Mouse (Mus musculus) MEL (cell line): ENCODE data around the gene Wipf3.

ENCODE experiments used
- BHLHE40 ChIP-seq: IDR thresholded peaks from 2 replicates; pipeline ENCODE4 v1.6.1; 2012; ENCODE audit warnings: low read depth, mild to moderate bottlenecking, inconsistent platforms, low read length, improper control_type of control experiment, borderline replicate concordance
- CTCF ChIP-seq, 3 experiments: IDR thresholded peaks in 2 of 3; conservative IDR thresholded peaks in 1 of 3; 2 replicates each; pipeline ENCODE4 v1.5.1; 2011 to 2012; ENCODE audit warnings: low read length in 3 of 3, low read depth in 2 of 3, mild to moderate bottlenecking in 2 of 3, improper control_type of control experiment in 1 of 3, inconsistent platforms in 1 of 3, mixed read lengths in 1 of 3, moderate library complexity in 1 of 3; ENCODE audit not compliant: control insufficient read depth in 1 of 3, insufficient read depth in 1 of 3, poor library complexity in 1 of 3, severe bottlenecking in 1 of 3
- MAX ChIP-seq: IDR thresholded peaks from 2 replicates; pipeline ENCODE4 v1.6.1; 2011; ENCODE audit warnings: low read length, improper control_type of control experiment
- MEF2A ChIP-seq: IDR thresholded peaks from 2 replicates; pipeline ENCODE4 v1.6.1; 2014; ENCODE audit warnings: low read depth, mild to moderate bottlenecking, inconsistent platforms, low read length, improper control_type of control experiment; ENCODE audit not compliant: poor library complexity, insufficient replicate concordance, severe bottlenecking; ENCODE audit errors: extremely low read depth
- POLR2A ChIP-seq, 2 experiments: IDR thresholded peaks; 2 replicates each; pipeline ENCODE4 v1.6.1; 2011 to 2012; ENCODE audit warnings: low read length in 2 of 2, mild to moderate bottlenecking in 2 of 2, control low read depth in 1 of 2, improper control_type of control experiment in 1 of 2, low read depth in 1 of 2, moderate library complexity in 1 of 2; ENCODE audit not compliant: control insufficient read depth in 1 of 2, insufficient read depth in 1 of 2, poor library complexity in 1 of 2
- SMC3 ChIP-seq: IDR thresholded peaks from 2 replicates; pipeline ENCODE4 v1.6.1; 2011; ENCODE audit warnings: low read depth, low read length, improper control_type of control experiment

GRCm38 (mm10) chr6:54518758-54519157, 89.4 kb downstream of the Wipf3 start:
- TF ChIP-seq SMC3 (no peak), BHLHE40 (no peak), MAX (no peak), MEF2A (no peak), POLR2A (IDR thresholded peaks at IDR 0.05; ENCODE audit: control insufficient read depth in 1 of 2, insufficient read depth in 1 of 2, low read depth in 1 of 2, low read length in 2 of 2, poor library complexity in 1 of 2) (no peak), CTCF (IDR thresholded peaks at IDR 0.05 in 2 of 3, conservative IDR thresholded peaks at IDR 0.05 in 1 of 3; ENCODE audit: control insufficient read depth in 1 of 3, insufficient read depth in 1 of 3, low read depth in 2 of 3, low read length in 3 of 3, poor library complexity in 1 of 3, severe bottlenecking in 1 of 3) (no peak)
